Mouse (Mus musculus): ENCODE results near the gene Stab2. TPM values are rescaled to one million over a fixed set of nuclear protein-coding genes. Genes with fewer than 3 reads are reported as not detected.

Gene Stab2
- total RNA-seq, 2 experiments from 2014 or later, result 2.7 to 5.0 TPM

GRCm38 (mm10) chr10:86907043-86907442 is 100.8 kb downstream of the Stab2 start:
- no peak for DNase-seq (ENCODE audit: low spot score)

GRCm38 (mm10) chr10:86895531-86895930 is 112.3 kb downstream of the Stab2 start:
- no peak for DNase-seq (ENCODE audit: low spot score)

GRCm38 (mm10) chr10:86891066-86891465 is 116.8 kb downstream of the Stab2 start:
- no peak for DNase-seq (ENCODE audit: low spot score)

DNA sequence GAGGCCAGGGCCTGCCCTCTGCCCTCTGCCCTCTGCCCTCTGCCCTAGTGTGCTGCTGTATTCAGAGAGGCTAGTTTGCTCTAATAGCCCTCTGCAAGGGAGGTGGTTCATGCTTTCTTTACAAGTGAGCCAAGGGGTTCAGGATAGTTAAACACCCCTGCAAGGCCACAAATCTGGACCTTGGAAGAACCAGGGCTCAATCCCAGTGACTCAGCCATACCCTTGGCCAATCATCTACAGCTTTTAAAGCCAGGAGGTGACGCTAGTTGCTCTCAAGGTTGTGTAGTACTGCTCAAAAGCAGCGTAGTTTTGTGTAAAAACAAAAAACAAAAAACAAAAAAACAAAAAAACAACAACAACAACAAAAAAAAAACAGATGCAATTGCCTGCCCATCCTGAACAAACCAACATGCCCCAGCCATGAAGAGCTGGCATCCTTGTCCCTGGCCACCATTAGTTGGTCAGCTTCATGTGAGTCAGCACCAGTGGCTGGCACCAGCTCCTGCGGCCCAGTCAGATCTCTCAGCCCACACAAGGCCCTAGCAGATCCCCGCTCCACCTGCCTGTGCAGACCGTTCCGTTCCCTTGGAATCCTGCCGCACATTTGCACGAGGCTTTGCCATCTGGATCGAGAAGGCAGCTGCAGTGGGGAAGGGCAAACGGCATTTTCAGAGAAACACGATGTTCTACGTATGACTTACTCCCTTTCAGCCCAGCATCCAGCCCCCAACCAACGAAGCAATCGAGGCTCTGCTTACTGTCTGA is 117.5 kb downstream of the Stab2 start:
- peak; percentile 26 for DNase-seq (ENCODE audit: low spot score)

- no peak for DNase-seq (ENCODE audit: low spot score)
These were observed 118.4 kb downstream of the Stab2 start for GRCm38 (mm10) chr10:86889440-86889839.

- DNase-seq (ENCODE audit: low spot score), result no peak
These were observed 121.4 kb downstream of the Stab2 start for GRCm38 (mm10) chr10:86886434-86886833.

DNA sequence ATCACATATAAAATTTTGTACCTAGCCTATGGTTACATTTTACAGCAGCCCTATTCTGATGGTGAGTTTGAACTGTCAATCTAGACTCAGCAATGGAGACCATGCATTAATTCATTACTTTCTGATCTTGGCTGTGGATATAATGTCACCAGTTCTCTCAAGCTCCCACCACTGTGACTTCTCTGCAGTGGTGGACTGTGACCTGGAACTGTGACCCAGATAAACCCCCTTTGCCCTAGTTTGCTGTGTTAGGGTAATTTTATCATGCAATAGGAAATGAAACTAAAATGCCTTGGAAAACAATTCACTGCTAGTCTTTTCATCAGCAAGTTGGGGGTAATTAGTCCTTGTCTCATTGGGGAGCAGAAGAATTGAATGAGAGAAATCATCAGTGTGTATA is 126.4 kb downstream of the Stab2 start:
- no peak for DNase-seq (ENCODE audit: low spot score)

GRCm38 (mm10) chr10:86880071-86880806 is 127.6 kb downstream of the Stab2 start:
- peak; percentile 75 for DNase-seq (ENCODE audit: low spot score)

- DNase-seq (ENCODE audit: low spot score), result no peak
These were observed 129.1 kb downstream of the Stab2 start for GRCm38 (mm10) chr10:86878721-86879120.

- peak; percentile 56 for DNase-seq (ENCODE audit: low spot score)
These were observed 135.2 kb downstream of the Stab2 start for GRCm38 (mm10) chr10:86872591-86872990.

DNA sequence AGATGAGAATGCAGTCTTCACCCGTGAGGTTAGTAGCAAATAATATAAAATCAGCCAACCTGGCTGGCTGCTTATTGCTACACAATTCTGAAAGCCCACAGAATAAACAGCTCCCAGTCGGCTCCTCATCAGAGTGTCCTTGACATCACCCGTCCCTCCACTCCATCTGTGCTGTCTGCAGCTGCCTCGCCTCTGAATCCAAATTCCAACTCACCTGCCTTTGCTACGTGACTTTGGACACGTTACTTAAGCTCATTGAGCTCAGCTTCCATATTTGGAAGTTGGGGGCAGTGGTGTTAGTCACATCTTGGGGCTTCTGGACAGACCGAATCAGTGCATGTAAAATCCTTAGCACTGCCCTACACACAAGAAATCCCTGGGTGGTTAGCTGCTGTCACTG is 135.7 kb downstream of the Stab2 start:
- peak; percentile 9 for DNase-seq (ENCODE audit: low spot score)

DNA sequence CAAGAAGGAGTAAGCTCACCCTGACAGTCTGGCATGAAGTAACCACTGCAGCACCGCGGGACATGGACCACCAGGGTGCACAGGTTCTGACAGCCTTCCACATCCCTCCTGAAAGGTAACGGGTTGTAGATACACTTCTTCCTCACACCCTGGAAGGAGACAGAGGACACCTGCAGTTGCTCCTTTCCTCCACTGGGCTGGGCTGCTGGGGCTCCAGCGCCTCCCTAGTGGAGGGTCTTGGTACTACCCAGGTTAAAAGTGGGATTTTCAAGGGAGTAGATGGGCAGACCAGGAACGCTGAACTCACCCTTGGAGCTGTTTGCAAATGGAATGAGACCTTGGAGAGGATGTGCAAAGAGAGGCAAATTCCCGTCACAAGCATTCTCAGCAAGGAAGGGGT is 144.4 kb downstream of the Stab2 start:
- DNase-seq (ENCODE audit: low spot score), result no peak

- no peak for DNase-seq (ENCODE audit: low spot score)
These were observed 145.3 kb downstream of the Stab2 start for GRCm38 (mm10) chr10:86862496-86862895.

DNA sequence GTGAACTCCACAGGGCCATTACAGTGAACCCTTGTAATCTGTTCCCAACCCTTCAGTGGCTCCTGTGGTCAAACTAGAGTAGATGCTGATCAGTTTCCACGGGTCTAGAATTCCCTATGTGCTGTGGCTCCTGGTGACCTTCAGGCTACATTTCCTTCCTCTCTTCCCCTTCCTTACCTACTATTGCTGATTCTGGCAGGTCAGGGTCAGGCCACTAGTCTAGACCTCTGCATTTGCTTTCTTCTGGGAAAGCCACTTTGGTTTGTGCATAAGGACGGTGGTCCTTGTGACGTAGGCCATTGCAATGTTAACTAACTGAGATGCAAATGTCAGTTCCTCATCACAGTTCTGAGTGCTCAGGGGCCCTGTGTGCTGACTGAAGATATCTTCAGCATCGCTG is 147.4 kb downstream of the Stab2 start:
- no peak for DNase-seq (ENCODE audit: low spot score)

DNA sequence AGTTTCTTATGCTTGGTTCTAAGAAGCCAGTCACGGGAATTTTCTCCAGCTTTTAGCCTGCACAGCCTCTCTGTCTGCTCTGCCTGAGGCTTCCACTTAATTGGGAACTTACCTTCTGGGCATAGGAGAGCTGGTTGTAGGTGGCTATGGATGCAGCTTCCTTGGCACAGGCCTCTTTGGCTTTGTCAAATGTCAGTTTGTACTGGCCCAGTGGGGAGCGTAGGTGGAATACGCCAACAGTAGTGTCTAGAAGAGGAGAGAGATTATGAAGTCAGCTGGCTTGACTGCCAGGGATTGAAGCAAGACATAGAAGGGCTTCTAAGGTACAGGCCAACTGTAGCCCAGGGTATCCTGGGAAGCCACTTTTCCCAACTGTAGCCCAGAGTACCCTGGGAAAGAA is 154.4 kb downstream of the Stab2 start:
- no peak for DNase-seq (ENCODE audit: low spot score)

DNA sequence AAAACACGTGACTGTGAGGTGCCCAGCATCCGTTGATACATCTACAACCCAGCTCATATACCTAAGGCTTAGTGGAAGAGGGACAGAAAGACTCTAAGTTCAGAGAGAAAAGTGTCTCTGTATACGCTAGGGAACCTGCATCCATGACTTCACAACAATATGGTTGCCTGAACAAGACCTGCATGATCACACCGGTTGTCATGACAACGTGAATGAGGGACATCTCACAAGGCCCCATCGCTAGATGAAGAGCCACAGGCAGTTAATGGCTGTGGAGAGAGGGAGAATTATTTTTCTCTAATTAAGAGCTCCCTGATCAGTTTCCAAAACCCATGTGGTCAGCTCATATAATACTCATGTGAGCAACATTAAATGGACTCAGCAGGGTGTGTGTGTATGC is 155.7 kb downstream of the Stab2 start:
- no peak for DNase-seq (ENCODE audit: low spot score)

GRCm38 (mm10) chr10:86849508-86849907 is 158.3 kb downstream of the Stab2 start:
- DNase-seq (ENCODE audit: low spot score), result no peak

DNA sequence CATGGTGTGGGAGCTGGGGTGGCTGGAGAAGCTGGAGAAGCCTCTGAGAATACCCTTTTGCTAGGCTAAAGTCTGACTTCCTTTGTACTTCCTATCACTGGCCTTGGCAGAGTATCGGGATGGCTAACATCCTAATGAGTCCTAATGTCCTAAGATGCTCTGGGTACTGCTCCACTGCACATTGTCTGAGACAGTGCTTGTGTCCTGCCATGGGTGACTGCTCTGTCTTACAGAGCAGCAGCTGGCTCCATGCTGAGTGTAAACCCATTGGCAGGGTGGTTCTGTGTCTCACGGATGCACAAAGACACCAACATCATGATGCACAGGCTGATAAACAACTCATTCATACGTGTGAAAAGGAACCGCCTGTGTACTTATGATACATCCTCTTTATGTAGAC is 158.7 kb downstream of the Stab2 start:
- no peak for DNase-seq (ENCODE audit: low spot score)

DNA sequence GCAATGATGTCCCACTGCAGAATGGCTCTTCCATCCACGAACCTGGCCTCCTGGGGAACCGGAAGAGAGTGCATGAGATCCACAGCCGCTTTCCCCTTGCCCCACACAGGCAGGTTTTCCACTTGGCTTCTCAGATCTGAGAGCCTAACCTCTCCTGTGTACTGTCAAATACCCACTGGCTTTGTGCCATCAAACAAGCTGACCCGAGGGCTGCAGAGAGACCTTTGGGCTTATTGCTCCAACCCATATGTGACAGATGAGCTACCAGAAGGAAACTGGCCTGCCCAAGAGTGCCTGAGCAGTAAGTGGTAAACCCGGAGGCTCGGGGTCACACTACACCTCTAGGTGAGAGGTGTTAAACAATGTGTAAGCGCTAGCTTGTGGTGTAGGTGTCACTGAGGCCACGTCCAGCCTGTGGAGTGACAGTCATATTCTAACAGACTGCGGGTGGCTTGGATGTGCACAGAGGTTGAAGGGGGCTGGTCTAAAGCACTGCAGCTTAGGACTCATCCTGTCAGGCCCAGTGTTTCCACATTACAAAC is 160.8 kb downstream of the Stab2 start:
- DNase-seq (ENCODE audit: low spot score), result no peak

GRCm38 (mm10) chr10:86842659-86843058 is 165.2 kb downstream of the Stab2 start:
- DNase-seq (ENCODE audit: low spot score), result no peak

- DNase-seq (ENCODE audit: low spot score), result no peak
These were observed 169.0 kb downstream of the Stab2 start for GRCm38 (mm10) chr10:86838827-86839226.

DNA sequence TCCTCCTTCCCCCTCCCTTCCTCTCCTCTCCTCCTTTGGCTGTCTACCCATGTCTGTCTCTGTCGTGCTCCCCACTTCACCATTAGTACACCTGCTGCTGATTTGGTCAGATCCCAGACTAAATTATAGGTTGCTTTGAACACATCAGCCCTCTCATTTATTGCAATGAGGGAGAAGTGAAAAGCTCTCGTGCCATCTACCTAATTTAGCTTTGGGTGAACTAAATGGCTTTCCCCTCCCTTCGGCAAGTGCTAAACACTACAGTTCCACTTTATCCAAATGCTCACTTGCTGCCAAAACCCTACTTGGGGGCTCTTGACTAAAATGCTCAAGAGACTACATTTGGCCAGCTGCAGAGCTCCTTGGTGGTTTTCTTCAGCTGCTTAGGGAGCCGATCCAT is 171.0 kb downstream of the Stab2 start:
- no peak for DNase-seq (ENCODE audit: low spot score)

GRCm38 (mm10) chr10:86829515-86829914 is 178.3 kb downstream of the Stab2 start:
- no peak for DNase-seq (ENCODE audit: low spot score)

All from gastrocnemius, adult 18-20 months (tissue).